Mouse (Mus musculus) frontal cortex, adult 2 months (tissue): Measurements from ENCODE around the gene Opa3. TPM values are rescaled to one million over a fixed set of nuclear protein-coding genes. Genes with fewer than 3 reads are reported as not detected.
"Not testable (repeated sequence)": the region's sequence is repeated elsewhere in the genome, so short reads cannot be mapped to it uniquely, and the experiment has no call there.

Source experiments
- DNase-seq, 2 experiments: peaks; one replicate each; pipeline ENCODE4 v3.0.0; 2022; ENCODE audit warnings: low spot score in 1 of 2; ENCODE audit errors: extremely low spot score in 1 of 2
- polyA plus RNA-seq: library from polyadenylated mRNA; depleted of rRNA; stranded (reverse); fragments of >200 nt; gene quantifications from 2 replicates; pipeline ENCODE4 v1.2.3, GENCODE M21; 2012

The Opa3 gene
- polyA plus RNA-seq, 1 experiment, result 40.9 TPM

- peak; percentile 67 to 92 for DNase-seq
Observed at GRCm38 (mm10) chr7:19271238-19272172, 43.4 kb downstream of the Opa3 start, which contains the start of gene Vasp. Gene Vasp (minus strand): TSS chr7:19271817.

- peak in 1 of 2 experiments; percentile 42 for DNase-seq
Observed at GRCm38 (mm10) chr7:19272173-19272764, 44.1 kb downstream of the Opa3 start.

- no peak for DNase-seq
Observed at GRCm38 (mm10) chr7:19276253-19276652, 48.1 kb downstream of the Opa3 start.

GRCm38 (mm10) chr7:19279052-19279451 lies 50.9 kb downstream of the Opa3 start:
- no peak for DNase-seq

GRCm38 (mm10) chr7:19279581-19280114 lies 51.5 kb downstream of the Opa3 start, which contains the start of gene Ppm1n:
Gene Ppm1n (minus strand): TSS chr7:19280064.
- DNase-seq, result no peak

GRCm38 (mm10) chr7:19281680-19282304 lies 53.7 kb downstream of the Opa3 start:
- DNase-seq, result not testable (repeated sequence)

GRCm38 (mm10) chr7:19282385-19282784 lies 54.3 kb downstream of the Opa3 start, which contains the start of gene Rtn2:
Gene Rtn2 (plus strand): TSS chr7:19282624.
- DNase-seq, result peak; percentile 46 to 88

GRCm38 (mm10) chr7:19282791-19283405 lies 54.8 kb downstream of the Opa3 start:
- DNase-seq, result peak in 1 of 2 experiments; percentile 38

- DNase-seq, result peak in 1 of 2 experiments; percentile 45
Observed at GRCm38 (mm10) chr7:19283406-19283804, 55.3 kb downstream of the Opa3 start.

- peak in 1 of 2 experiments; percentile 72 for DNase-seq
Observed at GRCm38 (mm10) chr7:19284763-19285162, 56.6 kb downstream of the Opa3 start.

- no peak for DNase-seq
Observed at GRCm38 (mm10) chr7:19290969-19291596, 62.9 kb downstream of the Opa3 start.

- peak; percentile 95 to 99 for DNase-seq
Observed at GRCm38 (mm10) chr7:19295503-19296185, 67.5 kb downstream of the Opa3 start.

GRCm38 (mm10) chr7:19297034-19297433 lies 68.9 kb downstream of the Opa3 start:
- DNase-seq, result no peak

GRCm38 (mm10) chr7:19297794-19298193 lies 69.7 kb downstream of the Opa3 start:
- no peak for DNase-seq

- DNase-seq, result peak in 1 of 2 experiments; percentile 69
Observed at GRCm38 (mm10) chr7:19299194-19299593, 71.1 kb downstream of the Opa3 start.

- DNase-seq, result peak in 1 of 2 experiments; percentile 87
Observed at GRCm38 (mm10) chr7:19300501-19301421, 72.6 kb downstream of the Opa3 start.

GRCm38 (mm10) chr7:19301461-19302263 lies 73.5 kb downstream of the Opa3 start:
- no peak for DNase-seq
